Mouse (Mus musculus): ENCODE data around the gene Ush2a. TPM values are rescaled to one million over a fixed set of nuclear protein-coding genes. Genes with fewer than 3 reads are reported as not detected.

The Ush2a gene
- polyA plus RNA-seq, 1 experiment, result 0.03 TPM

- no peak for DNase-seq (ENCODE audit: low read depth)
These were observed 509.0 kb downstream of the Ush2a start for GRCm38 (mm10) chr1:188770828-188771227.

- no peak for DNase-seq (ENCODE audit: low read depth)
These were observed 510.9 kb downstream of the Ush2a start for GRCm38 (mm10) chr1:188772516-188773229.

- DNase-seq (ENCODE audit: low read depth), result no peak
These were observed 511.8 kb downstream of the Ush2a start for GRCm38 (mm10) chr1:188773631-188774030.

- DNase-seq (ENCODE audit: low read depth), result no peak
These were observed 515.8 kb downstream of the Ush2a start for GRCm38 (mm10) chr1:188777556-188778161.

GRCm38 (mm10) chr1:188785056-188785455 lies 523.2 kb downstream of the Ush2a start:
- no peak for DNase-seq (ENCODE audit: low read depth)

- DNase-seq (ENCODE audit: low read depth), result no peak
These were observed 543.2 kb downstream of the Ush2a start for GRCm38 (mm10) chr1:188805069-188805468.

- DNase-seq (ENCODE audit: low read depth), result no peak
These were observed 544.0 kb downstream of the Ush2a start for GRCm38 (mm10) chr1:188805852-188806251.

GRCm38 (mm10) chr1:188810631-188811030 lies 548.8 kb downstream of the Ush2a start:
- DNase-seq (ENCODE audit: low read depth), result no peak

- DNase-seq (ENCODE audit: low read depth), result no peak
These were observed 553.2 kb downstream of the Ush2a start for GRCm38 (mm10) chr1:188815072-188815471.

- DNase-seq (ENCODE audit: low read depth), result no peak
These were observed 562.4 kb downstream of the Ush2a start for GRCm38 (mm10) chr1:188824195-188824594.

GRCm38 (mm10) chr1:188824878-188825532 lies 563.2 kb downstream of the Ush2a start:
- no peak for DNase-seq (ENCODE audit: low read depth)

GRCm38 (mm10) chr1:188830527-188831407 lies 568.9 kb downstream of the Ush2a start:
- DNase-seq (ENCODE audit: low read depth), result no peak

GRCm38 (mm10) chr1:188833906-188834305 lies 572.1 kb downstream of the Ush2a start:
- no peak for DNase-seq (ENCODE audit: low read depth)

GRCm38 (mm10) chr1:188834770-188835169 lies 572.9 kb downstream of the Ush2a start:
- DNase-seq (ENCODE audit: low read depth), result no peak

GRCm38 (mm10) chr1:188837613-188838295 lies 575.9 kb downstream of the Ush2a start:
- no peak for DNase-seq (ENCODE audit: low read depth)

GRCm38 (mm10) chr1:188847242-188847641 lies 585.4 kb downstream of the Ush2a start:
- no peak for DNase-seq (ENCODE audit: low read depth)

GRCm38 (mm10) chr1:188852776-188853175 lies 591.0 kb downstream of the Ush2a start:
- no peak for DNase-seq (ENCODE audit: low read depth)

GRCm38 (mm10) chr1:188854240-188854639 lies 592.4 kb downstream of the Ush2a start:
- no peak for DNase-seq (ENCODE audit: low read depth)

- no peak for DNase-seq (ENCODE audit: low read depth)
These were observed 593.2 kb downstream of the Ush2a start for GRCm38 (mm10) chr1:188855034-188855433.

- DNase-seq (ENCODE audit: low read depth), result no peak
These were observed 597.9 kb downstream of the Ush2a start for GRCm38 (mm10) chr1:188859718-188860117.

- DNase-seq (ENCODE audit: low read depth), result no peak
These were observed 604.1 kb downstream of the Ush2a start for GRCm38 (mm10) chr1:188865881-188866280.

Measured in gonadal fat pad, adult 2 months (tissue).